Mouse (Mus musculus) induced T-regulatory cell, adult 2 months (primary cell): ENCODE results near the gene Lmo7.
A peak's percentile ranks its signal among the peaks of the same experiment; 100 is the strongest.

ENCODE experiments used
- DNase-seq: peaks from one replicate; pipeline ENCODE4 v3.0.0-alpha.2; 2012; ENCODE audit warnings: low read depth

The Lmo7 gene

DNA sequence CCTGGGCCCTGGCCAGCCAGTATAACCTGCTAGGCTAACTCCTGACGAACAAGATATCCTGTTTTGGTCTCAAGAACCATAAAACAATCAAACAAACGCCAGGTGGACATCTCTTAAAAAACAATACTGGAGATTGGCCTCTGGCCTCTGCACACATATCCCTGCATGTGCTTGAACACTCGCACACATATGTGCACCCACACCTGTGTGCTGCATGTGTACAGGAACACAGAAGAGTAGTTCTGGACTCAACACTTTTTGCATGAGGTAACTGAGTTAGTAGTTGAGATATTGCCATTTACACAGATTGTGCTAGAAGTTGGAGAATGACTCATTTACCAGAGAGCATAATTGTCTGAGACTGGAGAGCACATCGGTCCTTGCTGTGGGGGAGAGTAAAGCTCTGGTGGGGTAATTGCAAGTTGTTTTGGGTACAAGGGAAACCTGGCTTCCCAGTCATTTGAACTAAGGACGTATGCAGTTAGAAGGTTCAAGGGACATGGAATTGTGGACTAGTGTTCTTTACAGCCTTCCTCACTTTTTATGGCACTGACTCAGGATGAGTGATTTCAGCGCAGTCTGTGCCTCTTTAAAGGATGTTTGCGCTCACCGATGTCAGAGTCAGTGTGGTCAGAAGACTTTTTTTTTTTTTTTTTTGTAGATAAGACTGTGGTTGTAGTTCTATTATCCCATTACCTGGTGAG lies 148.7 kb downstream of the Lmo7 start:
- no peak for DNase-seq

DNA sequence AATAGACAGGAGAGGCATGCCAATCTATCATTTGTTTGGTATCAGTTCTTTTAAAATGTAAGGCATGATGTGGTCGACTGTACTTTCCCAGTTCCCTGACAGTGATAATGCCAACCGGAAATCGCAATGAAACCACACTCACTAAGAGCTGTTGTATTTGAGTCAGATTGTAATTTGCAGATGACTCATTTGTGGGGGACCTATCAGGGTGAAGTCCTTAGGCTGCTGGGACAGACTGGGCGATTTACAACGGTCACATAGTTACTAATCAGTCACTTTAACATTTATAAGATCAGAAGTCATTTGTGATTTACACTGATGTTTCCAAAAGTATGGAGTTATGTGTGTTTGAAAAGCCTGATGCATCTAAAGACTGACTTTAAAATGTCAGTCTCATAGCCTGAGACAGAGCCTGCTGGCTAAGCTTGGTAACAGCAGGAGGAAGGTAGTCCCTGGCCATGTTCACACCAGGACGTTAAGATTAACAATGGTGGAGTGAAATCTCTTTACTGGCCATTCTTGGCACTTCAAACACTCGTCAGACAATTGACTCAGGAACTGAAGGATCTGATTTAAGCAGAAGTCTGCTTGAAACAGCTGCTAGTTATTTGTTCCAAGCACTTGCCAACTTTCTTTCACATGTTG lies 149.4 kb downstream of the Lmo7 start:
- DNase-seq = peak; percentile 62

DNA sequence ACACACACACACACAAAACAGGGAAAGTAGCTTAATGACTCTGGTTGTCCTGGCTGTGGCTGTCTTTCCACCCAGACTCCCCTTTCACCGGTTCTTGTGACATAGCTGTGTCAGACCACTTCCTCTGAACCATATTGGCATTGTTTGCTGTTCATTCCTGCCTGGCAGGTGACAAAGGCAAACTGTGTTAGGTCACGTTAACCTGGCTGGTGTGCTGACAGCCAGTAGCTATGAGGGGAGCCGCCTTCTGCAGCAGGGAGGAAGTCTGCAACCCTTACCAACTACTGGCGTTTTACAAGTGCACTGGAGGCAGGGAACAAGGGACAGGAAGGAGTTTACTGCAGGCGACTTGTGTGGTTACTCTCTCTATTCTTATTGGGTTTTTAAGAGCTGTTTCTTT lies 153.2 kb downstream of the Lmo7 start:
- DNase-seq = peak; percentile 9

DNA sequence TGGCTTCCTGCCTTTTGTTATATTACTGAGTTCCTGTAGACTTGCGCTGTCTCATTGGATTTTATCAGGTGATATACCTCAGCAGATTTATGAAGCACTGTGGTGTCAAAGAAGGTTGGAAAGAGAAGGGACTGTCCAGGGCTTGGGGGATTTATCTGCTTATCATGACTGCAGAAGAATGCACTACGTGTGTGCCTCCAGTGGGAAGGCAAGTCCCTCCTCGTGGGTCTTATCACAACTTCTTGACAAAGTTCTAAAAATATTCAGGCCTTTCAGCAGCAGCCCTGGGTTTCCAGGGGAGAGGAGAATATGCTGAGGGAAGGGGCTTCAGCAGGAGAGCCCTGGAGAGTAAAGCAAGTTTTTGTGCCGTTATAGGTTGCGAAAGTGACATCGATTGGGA lies 154.0 kb downstream of the Lmo7 start:
- DNase-seq = no peak

- DNase-seq = no peak
Observed at GRCm38 (mm10) chr14:101886320-101886719, 156.6 kb downstream of the Lmo7 start.

GRCm38 (mm10) chr14:101891903-101892448 lies 162.2 kb downstream of the Lmo7 start:
- DNase-seq = peak; percentile 2

DNA sequence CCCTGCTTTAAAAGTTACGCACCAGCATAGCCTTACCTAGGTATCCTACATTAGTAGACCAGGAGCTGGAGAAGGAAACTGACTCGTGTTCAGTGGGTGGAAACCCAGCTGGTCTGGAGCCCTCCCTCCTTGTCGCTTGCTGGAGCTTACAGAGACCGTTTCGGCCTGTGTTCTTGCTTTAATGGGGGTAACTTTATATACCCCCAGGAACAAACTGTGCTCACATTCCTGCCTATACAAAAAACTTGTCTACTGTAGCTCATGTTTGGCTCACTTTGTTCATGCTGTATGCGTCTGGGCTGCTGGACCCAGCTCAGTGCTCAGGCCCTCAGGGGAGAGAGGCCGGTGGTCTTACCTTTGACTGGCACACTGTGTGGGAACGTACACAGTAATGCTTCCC lies 162.7 kb downstream of the Lmo7 start:
- no peak for DNase-seq

DNA sequence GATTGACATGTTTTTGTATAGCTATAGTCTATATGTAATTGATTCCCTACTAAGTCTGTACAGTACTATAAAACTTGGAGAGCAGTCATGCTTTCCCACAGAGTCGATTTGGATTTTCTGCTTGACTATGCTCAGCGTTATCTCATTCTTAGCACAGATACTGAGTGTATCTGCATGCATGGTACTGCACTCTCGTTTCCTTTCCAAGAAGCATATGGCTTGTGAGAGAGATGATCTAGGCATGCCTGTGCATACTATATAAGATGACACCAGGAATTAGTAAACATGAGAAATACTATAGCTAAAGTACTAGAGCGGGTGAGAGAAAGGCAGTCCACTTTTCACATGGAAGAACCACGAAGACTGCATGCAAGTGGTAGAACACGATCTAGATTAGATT lies 163.5 kb downstream of the Lmo7 start:
- DNase-seq = no peak

DNA sequence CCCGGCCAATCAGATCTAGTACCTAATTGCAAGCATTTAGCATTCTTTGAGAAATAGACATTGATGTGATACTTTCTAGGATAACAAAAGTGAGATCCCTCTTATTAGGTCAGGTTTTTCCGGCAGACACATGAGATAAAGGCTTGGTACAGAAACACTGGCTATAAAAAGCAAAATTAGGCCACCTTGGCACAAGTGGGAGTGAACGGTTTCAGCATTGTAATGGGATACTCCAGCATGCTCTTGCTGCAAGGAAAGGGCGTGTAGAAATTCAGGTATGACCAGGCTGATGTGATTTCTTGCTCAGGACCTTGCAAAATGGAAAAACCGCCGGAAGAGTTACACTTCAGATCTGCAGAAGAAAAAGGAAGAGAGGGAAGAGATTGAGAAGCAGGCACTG lies 168.5 kb downstream of the Lmo7 start:
- DNase-seq = no peak

DNA sequence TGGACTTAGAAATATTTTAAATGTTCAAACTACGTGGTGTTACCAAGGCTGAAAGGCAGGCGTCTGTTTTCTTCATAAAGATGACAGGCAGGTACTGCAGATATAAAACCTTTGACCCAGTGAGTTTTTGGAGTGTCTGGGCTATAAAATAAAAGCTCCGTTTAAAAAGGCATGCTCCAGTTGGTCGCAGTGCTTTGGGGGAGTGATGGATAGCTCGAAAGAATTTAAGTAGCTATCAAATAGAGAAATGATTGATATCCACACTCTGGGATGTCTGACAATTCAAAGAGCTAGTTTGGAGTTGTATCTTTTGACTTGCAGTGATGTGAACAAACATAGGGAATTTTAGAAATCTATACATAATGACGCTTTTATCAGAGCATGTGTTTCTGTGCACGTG lies 171.7 kb downstream of the Lmo7 start:
- DNase-seq = no peak

DNA sequence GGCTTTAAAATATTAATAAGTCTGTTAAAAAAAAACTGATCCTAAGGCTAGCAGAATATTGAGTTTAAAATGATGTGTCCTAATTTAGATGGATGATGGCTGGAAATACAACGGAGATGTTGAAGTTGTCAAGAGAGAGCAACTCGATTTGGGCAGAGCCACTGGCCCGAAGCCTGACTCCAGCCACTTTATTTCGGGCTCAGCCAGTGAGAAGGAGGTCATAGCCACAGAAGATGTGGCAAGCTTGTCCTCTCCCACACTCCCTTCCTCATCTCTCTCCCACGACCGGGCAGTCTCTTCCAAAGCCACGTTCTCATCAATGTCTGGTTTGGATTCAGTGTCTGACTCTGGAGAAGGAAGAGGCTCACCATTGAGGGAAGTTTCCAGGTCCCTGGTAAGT lies 172.2 kb downstream of the Lmo7 start:
- no peak for DNase-seq

DNA sequence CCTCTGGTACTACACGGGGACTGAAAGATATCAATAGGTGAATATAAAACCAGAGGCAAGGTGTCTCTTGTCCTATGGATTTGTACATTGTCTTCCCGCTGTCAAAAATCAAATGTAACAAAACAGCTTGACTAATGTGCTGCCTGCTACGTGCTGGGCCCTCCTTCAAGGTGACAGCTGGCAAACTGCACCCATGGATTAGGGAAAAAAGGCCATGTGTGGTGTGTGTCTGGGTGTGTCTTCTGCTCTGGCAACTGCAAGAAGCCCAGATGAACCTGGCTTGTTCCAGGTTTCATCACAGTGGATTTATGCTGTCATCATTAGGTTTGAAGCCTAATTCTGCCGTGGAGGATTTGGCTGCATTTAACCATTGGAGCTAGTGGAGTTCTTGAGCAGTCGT lies 174.0 kb downstream of the Lmo7 start:
- DNase-seq = no peak

GRCm38 (mm10) chr14:101911983-101912382 lies 182.2 kb downstream of the Lmo7 start:
- DNase-seq = no peak

GRCm38 (mm10) chr14:101912392-101912791 lies 182.6 kb downstream of the Lmo7 start:
- DNase-seq = no peak

DNA sequence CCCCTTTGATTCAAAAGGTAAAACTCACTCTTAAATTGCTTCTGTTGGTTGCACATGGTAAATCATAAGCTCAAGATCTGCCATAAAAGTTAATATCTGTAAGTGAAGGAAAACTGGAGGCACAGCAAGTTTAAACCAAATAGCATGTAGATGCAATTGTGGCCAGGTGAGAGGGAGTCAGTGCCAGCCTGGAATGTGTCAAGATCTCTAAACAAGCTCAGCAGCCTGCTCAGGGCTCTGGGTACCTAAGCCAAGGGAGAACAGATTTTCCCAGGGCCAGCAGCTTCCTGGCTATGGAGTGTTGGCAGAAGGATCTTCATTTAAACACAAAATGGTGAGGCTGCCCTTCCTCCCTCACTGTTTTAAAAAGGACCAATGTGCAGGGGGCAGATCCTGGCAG lies 184.6 kb downstream of the Lmo7 start:
- DNase-seq = no peak

- DNase-seq = no peak
Observed at GRCm38 (mm10) chr14:101915867-101916266, 186.1 kb downstream of the Lmo7 start.

DNA sequence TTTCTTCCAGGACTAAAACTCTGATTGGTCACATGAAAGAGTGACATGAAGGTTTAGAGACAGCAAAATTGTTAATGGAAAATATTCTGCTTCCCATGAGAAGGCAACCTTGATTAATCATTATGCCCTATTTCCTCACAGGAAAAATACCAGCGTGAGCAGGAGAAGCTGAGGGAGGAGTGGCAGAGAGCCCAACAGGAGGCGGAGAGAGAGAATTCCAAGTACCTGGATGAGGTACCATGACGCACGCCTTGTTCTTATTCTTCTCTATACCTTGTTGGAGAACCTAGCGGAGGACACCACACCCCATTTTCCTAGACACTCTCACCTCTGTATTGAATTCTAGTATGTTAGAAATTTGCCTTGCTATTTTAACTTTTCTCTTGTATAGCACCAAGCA lies 188.7 kb downstream of the Lmo7 start:
- no peak for DNase-seq

DNA sequence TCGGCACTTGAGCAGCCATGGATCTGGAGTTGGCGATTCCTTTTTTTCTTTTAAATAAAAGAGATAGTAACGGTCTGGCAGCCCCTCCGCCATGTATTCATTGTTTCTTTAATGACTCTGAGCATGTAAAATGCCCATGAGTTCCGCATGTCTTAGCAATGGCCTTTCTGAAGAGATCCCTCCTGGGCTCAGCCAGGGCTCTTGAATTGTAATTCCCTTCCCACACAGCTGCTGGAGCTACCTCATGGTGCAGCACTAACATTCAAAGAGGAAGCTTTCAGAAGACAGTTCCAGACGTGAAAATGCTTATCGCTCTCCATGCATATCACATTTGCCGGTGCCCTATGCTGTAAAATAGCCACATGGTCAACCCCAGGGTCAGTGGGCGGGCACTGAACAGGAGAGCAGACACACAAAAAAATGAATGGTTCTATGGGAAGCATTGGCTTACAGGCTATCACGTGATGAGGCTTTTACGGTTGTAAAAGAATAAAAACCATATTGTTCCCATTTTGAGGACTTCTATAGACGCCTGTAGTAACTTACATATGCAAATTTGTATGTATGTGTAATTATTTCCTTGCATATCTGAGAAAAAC lies 198.0 kb downstream of the Lmo7 start:
- DNase-seq = no peak

DNA sequence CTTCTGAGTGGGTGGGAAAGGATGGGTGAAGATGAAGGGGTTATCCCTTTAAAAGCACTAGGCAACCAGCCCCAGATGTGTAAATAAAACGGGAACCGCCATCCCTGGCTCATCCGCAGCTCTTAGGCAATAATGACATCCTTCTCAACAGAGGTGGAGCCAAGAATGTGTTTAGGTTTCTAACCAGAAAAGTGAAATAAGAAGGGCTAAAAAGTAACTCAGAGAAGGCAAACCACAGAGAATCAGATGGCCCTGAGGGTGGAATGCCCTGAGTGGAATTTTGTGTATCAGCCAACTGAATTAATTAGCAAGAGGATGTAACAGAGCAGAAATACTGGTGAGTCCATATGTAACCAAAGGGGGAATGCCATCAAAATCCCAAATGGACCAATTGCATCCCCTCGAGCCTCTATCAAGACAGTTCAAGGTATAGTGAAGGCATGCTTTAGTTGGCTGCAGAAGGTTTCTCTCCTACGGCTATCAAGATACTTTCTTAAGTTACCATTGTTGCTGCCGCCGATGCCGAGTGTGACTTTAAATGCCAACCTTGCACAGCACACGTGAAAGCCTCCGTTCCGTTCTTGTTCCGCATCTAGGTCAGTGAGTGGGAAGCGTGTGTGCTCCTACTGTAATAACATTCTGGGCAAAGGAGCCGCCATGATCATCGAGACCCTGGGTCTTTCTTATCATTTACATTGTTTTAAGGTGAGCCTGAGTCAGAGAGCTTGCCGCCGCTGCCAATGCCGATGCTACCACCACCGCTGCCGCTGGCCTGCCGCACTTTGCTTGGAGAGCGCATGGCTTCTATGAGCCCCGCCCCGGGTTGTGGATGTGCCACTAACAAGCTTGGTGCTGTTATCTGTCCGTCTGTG lies 201.1 kb downstream of the Lmo7 start:
- no peak for DNase-seq

- DNase-seq = no peak
Observed at GRCm38 (mm10) chr14:101931448-101931750, 201.6 kb downstream of the Lmo7 start.

- no peak for DNase-seq
Observed at GRCm38 (mm10) chr14:101933551-101933950, 203.8 kb downstream of the Lmo7 start.

DNA sequence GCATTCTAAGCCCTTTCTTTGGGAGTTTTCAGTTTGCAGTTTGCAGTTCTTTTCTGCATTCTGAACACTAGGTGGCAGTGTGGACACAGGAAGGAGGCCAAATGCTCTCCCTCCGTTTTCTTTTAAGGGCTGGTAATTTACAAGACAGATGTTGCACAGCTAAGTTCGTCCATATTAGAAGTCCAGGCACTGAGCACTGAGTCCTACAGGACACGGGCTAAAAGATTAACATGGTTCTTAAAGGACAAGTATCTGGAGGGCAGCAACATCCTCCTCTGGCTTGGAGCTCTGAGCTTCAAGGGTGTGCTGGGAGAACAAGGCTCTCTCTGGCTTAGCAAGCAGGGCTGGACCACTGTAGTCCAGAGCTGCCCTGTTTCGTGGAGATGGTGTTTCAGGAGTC lies 213.2 kb downstream of the Lmo7 start:
- DNase-seq = peak; percentile 63
